Mouse (Mus musculus): ENCODE measurements at regions not wholly inside any gene's neighbourhood (a gene's known extent, or its start where the extent isn't known, plus 50 kb on each side); places are given as distances from the start of the nearest gene placed in this dataset.
A peak's percentile ranks its signal among the peaks of the same experiment; 100 is the strongest.

DNA sequence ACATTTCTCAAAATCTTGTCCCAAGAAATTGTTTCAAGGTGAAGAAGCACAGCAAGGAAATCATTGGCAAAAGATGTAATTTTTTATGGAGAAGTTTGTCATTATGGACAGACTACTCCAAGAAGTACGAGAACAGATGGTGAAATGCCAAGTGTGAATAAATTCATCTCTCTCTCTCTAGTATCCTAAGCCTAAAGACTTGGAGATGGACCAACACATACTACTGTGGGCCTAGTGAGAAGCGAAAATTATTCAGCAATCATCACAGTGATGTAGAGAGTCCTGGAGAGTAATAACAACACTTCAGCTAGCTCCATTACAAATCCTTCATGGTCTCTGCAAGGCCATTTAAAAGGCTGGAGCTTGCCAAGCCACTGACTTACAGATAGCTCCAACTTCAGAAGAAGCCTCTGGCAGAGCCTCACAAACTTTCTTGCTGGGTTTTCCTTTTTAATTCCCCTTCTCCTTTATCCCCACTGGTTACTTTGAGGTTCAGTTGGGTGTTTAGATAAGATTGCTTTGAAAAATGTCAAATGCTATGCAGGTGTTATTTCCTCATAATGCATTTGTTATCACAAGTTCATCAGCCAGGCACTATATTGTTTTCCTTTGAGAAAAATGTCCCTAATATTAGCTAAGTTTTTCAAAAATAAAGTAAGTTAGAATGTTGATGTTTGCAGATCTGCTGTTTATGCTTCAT lies 330.9 kb upstream of the Mgat4c start:
- ATAC-seq (ENCODE audit: low FRiP score, low read depth), result no peak
- 83% methylated on average over 2 of the region's 2 CpGs for WGBS
- no peak overlapping the region for H3K4me2 ChIP-seq (replicated peaks)

DNA sequence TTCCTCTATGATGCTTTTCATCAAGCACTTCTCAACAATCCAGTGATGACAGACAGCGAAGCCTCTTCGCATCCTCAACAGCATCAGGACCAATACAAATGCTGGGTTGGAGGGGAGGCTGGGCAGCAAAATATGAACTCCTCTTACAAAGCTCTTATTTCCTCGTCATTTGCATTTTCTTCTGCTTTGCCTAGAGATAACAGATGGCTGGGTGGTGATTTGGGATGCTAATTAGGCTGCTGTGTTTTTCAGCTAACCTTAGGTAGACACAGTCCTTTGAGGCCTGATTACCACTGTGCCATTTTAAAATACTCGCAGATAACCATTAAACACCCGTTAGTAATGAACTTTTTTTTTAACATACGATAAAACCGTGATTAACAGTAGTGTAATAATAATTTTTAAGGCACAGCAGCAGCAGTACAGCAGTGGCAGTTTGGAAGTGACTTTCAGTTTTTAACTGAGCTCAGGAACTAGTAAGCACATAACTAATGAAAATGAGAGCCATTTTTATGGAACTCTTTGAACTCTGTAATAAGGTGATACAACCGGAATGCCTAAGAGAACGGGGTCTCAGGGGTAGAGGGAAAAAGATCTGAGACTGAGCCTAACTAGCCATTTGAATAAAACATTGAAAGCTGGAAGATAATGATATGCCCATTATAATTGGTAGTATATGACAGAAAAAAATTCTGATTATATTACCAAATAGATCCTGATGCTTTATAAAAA lies 307.3 kb upstream of the Mgat4c start:
- no peaks in the 10 kb centered on the region for H3K9me3 ChIP-seq
- H3K9ac ChIP-seq, result no peak overlapping the region
- WGBS, result 77% methylated on average over 9 of the region's 9 CpGs
- H3K27ac ChIP-seq, result no peak overlapping the region
- no peak overlapping the region for H3K4me2 ChIP-seq (replicated peaks)
- H3K36me3 ChIP-seq, result no peaks in the 10 kb centered on the region
- no peaks in the 10 kb centered on the region for H3K4me1 ChIP-seq
- no peak overlapping the region for H3K4me3 ChIP-seq
- H3K27me3 ChIP-seq (replicated peaks), result no peaks in the 10 kb centered on the region
- ATAC-seq (ENCODE audit: low FRiP score, low read depth), result peak; percentile 77

More for the DNA sequence above, 330.9 kb upstream of the Mgat4c start:
- Histone ChIP-seq H3K9ac (no peak overlapping the region), H3K4me1 (no peaks in the 10 kb centered on the region), H3K36me3 (no peaks in the 10 kb centered on the region), H3K27me3 (replicated peaks) (no peaks in the 10 kb centered on the region), H3K9me3 (no peaks in the 10 kb centered on the region), H3K27ac (no peak overlapping the region), H3K4me3 (no peak overlapping the region)

DNA sequence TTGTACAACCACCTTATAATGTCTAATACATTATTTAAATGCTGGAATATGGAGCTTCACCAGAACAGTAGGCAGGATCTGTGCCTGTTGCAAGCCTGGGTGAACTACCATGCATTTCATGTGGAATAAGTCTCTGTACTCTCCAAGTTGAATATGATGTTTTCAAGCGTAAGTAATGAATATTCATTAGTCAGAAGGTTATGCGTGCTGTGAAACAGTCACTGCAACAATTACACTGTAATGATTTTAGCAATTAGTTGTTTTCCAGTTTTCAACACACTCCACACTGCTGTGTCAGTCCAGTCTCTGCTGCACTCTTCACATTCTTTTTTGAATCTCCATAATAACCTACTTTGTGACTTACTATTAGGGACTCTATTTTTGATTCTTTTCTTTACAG lies 287.9 kb upstream of the Mgat4c start:
- Histone ChIP-seq H3K27me3 (replicated peaks) (no peaks in the 10 kb centered on the region), H3K27ac (no peak overlapping the region), H3K4me1 (no peaks in the 10 kb centered on the region), H3K36me3 (no peaks in the 10 kb centered on the region), H3K4me3 (no peak overlapping the region), H3K4me2 (replicated peaks) (no peak overlapping the region), H3K9ac (no peak overlapping the region), H3K9me3 (no peaks in the 10 kb centered on the region)
- WGBS, result 69% methylated on average over 2 of the region's 2 CpGs
- ATAC-seq (ENCODE audit: low FRiP score, low read depth), result no peak

DNA sequence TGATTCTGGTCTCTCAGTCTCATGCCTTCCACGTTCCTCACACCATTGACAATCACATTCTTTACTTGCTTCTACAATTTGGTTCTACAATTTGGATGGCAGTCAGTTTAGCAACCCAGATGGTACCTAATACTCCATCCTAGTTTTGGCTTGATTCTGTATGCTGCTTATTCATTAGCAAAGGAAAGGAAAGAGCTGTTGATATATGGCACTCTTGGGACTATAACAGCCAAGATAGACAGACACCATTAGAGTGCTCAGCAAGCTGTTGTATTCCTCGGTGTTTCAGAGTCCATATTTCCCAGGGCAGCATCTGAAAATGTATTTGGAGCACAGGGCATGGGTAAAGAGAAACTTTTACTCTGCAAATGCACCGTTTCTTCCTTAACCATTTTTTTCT lies 282.1 kb upstream of the Mgat4c start:
- Histone ChIP-seq H3K9ac (no peak overlapping the region), H3K27ac (no peak overlapping the region), H3K4me3 (no peak overlapping the region), H3K27me3 (replicated peaks) (no peaks in the 10 kb centered on the region), H3K4me1 (no peaks in the 10 kb centered on the region), H3K4me2 (replicated peaks) (no peak overlapping the region), H3K36me3 (no peaks in the 10 kb centered on the region), H3K9me3 (no peaks in the 10 kb centered on the region)
- 65% methylated on average over 3 of the region's 3 CpGs for WGBS
- peak; percentile 75 for ATAC-seq (ENCODE audit: low FRiP score, low read depth)

DNA sequence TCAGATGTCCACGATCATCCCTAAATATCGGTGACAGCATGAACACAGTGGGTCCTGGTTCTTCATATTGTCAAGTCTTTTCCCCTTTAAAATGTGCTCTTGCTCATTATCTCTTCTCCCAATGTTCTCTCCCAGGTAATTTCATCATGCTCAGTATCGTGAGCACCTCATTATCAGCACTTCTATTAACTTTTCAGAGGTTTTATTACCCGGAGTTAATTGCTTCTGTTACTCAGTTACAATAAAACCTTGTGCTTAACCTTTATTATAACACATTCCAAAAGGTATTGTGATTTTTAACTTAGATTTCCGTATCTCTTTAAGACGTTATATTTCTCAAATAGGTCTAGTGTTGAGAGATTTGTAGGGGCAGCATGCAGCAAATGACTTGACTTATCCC lies 266.0 kb upstream of the Mgat4c start:
- 81% methylated on average over 6 of the region's 6 CpGs for WGBS
- H3K9ac ChIP-seq, result no peak overlapping the region
- ATAC-seq (ENCODE audit: low FRiP score, low read depth), result no peak
- no peaks in the 10 kb centered on the region for H3K9me3 ChIP-seq
- no peaks in the 10 kb centered on the region for H3K27me3 ChIP-seq (replicated peaks)
- H3K4me3 ChIP-seq, result no peak overlapping the region
- no peak overlapping the region for H3K4me2 ChIP-seq (replicated peaks)
- no peak overlapping the region for H3K27ac ChIP-seq
- no peaks in the 10 kb centered on the region for H3K36me3 ChIP-seq
- no peaks in the 10 kb centered on the region for H3K4me1 ChIP-seq

DNA sequence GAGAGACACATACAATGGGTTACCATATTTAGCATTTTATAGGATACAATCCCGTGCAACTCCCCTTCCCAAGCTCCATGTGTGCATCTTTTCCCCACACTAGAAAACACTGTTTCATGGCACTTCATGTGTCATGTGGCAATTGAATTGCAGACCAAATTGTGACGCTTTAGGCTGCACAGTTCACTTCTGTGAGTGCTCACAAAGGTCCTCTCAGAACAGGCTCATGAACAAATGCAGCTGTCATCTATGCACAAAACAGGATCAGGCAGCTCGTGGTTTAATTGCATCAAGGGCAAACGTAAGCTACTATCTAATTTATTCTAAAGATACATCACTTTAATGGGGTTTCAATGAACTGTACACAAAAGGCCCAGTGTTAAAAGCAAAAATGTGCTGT lies 258.7 kb upstream of the Mgat4c start:
- Histone ChIP-seq H3K4me3 (no peak overlapping the region), H3K36me3 (no peaks in the 10 kb centered on the region), H3K27me3 (replicated peaks) (no peaks in the 10 kb centered on the region), H3K4me2 (replicated peaks) (no peak overlapping the region), H3K27ac (no peak overlapping the region), H3K4me1 (no peaks in the 10 kb centered on the region), H3K9me3 (no peaks in the 10 kb centered on the region), H3K9ac (no peak overlapping the region)
- WGBS, result 41% methylated on average over 4 of the region's 4 CpGs
- ATAC-seq (ENCODE audit: low FRiP score, low read depth), result 0 out of 2 replicates have a peak, but pooled peaks have one; percentile 7
